Mouse (Mus musculus): ENCODE measurements at regions not wholly inside any gene's neighbourhood (a gene's known extent, or its start where the extent isn't known, plus 50 kb on each side); places are given as distances from the start of the nearest gene placed in this dataset.
A peak's percentile ranks its signal among the peaks of the same experiment; 100 is the strongest.

DNA sequence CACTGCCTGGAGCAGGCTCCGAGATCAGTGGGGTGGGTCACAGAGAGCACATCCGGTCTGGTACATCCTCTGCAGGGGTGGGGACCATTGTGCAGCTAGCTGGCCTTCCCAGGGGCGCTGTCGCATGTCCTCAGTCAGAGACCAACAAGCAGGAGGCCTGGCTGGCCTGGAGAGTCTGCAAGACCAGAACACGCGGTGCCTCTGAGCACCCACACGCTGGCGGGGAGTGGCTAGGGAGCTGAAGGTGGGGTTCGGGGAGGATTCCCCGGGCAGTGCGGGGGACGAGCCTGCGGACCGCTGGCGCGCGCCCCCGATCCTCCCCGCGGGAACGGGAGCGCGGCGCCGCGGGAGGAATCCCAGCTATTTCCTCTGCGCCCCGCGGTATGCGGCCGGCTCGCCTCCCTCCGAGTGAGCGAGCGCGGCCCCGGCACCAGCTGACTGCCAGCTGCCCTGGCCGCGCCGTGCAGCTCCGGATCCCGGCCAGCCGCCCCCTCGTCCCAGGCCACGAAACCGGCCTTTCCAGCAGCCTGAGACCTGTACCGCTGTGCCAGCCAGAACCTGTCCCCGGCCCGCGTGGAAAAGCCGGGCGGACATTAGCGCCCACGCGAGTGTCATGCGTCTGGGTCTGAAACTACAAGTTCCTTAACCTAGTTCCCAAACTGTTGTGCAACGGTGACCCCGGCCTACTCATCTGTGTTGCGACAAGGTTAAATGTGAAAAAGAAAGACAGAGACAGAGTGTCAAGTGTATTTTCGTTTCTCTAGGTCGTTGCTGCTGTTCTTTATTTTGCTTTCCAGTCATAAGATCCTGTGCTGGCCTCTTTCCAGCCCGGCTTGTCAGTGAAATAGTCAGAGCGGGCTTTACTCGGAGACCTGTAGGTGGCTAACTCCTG, 61.2 kb downstream of the Pkdcc start:
- Histone ChIP-seq H3K27me3 (ENCODE audit: control insufficient read depth, insufficient read depth, low read length) (no peaks in the 10 kb centered on the region), H3K36me3 (ENCODE audit: control insufficient read depth, insufficient read depth, low read length) (no peaks in the 10 kb centered on the region), H3K27ac (ENCODE audit: control insufficient read depth, insufficient read depth, low read depth, low read length) (peak overlapping the region; percentile 59; the same call in 1 of the 2 replicates), H3K4me3 (ENCODE audit: control insufficient read depth, low read depth, low read length) (peak overlapping the region; percentile 68), H3K4me1 (ENCODE audit: control insufficient read depth, insufficient read depth, low read length) (peaks cover 20% of the 10 kb centered on the region)
- TF ChIP-seq CTCF (IDR thresholded peaks at IDR 0.05; ENCODE audit: control insufficient read depth, insufficient read depth, insufficient replicate concordance, low read depth, low read length) (no peak), POLR2A (IDR thresholded peaks at IDR 0.05; ENCODE audit: control insufficient read depth, low read depth, low read length) (no peak; the same call in 1 of the 2 replicates)

DNA sequence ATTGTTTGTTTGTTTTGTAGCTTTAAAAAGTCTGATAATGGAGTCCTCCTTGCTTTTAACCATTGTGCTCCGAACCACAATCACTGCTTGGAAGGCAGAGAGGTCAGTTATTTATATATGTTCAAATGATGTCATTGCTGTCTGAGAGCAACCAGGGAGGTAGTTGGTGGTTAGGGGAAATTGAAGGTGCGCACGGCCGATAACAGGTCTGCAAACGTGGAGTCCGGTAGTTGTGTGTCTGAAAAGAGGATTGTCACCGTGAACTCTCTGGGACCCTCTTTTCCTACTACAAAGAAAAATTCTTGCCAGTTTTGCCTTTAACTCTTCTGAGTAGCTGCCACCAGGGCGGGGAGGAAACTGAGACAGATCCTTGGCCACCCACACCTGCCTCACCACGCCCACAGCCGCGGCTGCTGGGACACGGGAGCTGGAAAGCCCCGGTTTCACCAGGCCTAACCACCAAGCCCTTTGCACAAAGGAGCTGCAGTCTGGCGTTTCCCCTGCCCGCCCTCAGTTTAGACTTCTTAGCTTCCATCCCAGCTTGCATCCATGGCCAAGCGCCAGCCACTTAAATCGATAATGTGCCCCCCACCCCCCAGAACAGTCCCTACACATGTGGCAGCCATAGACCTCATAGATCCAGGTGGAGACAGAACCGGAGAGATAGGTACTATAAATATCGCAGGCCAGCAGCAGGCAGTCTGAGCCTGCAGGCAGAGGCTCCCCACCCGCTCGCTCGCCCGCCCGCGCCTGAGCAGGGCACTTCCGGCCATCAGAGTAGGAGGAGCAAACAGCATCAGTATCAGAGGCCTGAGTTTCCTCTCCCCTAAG, 62.2 kb downstream of the Pkdcc start:
- Histone ChIP-seq H3K27me3 (ENCODE audit: control insufficient read depth, insufficient read depth, low read length) (no peaks in the 10 kb centered on the region), H3K27ac (ENCODE audit: control insufficient read depth, insufficient read depth, low read depth, low read length) (no peak overlapping the region; the same call in 1 of the 2 replicates), H3K4me3 (ENCODE audit: control insufficient read depth, low read depth, low read length) (peak overlapping the region; percentile 10), H3K4me1 (ENCODE audit: control insufficient read depth, insufficient read depth, low read length) (peaks cover 20% of the 10 kb centered on the region), H3K36me3 (ENCODE audit: control insufficient read depth, insufficient read depth, low read length) (no peaks in the 10 kb centered on the region)
- TF ChIP-seq POLR2A (IDR thresholded peaks at IDR 0.05; ENCODE audit: control insufficient read depth, low read depth, low read length) (no peak), CTCF (IDR thresholded peaks at IDR 0.05; ENCODE audit: control insufficient read depth, insufficient read depth, insufficient replicate concordance, low read depth, low read length) (no peak)

DNA sequence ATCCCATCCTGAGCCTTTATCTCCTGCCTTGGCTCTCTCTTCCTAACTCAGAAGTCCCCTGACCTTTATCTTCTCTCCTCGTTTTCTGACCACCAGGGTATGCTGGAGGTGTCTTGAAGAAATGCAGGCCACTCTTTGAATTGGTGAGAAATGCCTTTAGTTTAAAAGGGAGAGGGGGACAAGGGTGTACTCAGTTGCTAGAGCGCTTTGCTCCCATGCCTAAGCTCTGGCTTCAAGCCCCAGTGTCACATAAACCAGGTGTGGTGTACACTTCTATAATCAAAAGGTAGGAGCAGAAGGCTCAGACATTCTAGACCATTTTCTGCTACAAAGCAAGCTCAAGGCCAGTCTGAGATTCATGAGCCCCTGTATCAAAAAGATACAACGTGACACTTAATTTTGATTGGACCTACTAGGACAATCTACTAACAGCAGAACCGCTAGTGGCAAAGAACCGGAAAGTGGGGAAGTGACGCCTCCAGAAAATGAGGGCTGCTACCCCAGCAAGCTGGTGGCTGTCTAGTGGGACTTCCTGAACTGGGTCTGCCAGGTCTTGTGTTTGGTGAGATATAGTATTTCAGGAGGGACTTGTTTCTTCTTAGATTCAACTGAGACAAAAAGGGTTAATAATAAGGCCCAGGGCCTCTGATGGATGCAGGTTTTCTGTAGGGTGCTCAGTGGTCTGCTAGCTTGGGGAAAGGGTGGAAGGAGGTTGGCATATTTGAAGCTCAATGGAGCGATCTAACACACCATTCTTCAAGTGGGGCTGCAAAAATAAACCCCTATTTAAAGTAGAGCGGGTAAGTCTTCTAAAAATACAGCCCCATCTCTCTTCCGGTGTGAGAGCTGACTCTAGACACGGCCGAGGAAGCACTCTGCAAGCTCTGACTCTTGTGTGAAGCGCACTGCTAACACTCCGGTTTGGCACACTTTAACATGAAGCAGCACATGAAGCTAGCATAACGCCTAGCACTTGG, 63.1 kb downstream of the Pkdcc start:
- H3K27ac ChIP-seq (ENCODE audit: control insufficient read depth, insufficient read depth, low read depth, low read length): no peak overlapping the region
- no peaks in the 10 kb centered on the region for H3K36me3 ChIP-seq (ENCODE audit: control insufficient read depth, insufficient read depth, low read length)
- H3K4me1 ChIP-seq (ENCODE audit: control insufficient read depth, insufficient read depth, low read length): peaks cover 15% of the 10 kb centered on the region
- no peak overlapping the region for H3K4me3 ChIP-seq (ENCODE audit: control insufficient read depth, low read depth, low read length)
- TF ChIP-seq CTCF (IDR thresholded peaks at IDR 0.05; ENCODE audit: control insufficient read depth, insufficient read depth, insufficient replicate concordance, low read depth, low read length) (no peak), POLR2A (IDR thresholded peaks at IDR 0.05; ENCODE audit: control insufficient read depth, low read depth, low read length) (no peak)
- no peaks in the 10 kb centered on the region for H3K27me3 ChIP-seq (ENCODE audit: control insufficient read depth, insufficient read depth, low read length)

DNA sequence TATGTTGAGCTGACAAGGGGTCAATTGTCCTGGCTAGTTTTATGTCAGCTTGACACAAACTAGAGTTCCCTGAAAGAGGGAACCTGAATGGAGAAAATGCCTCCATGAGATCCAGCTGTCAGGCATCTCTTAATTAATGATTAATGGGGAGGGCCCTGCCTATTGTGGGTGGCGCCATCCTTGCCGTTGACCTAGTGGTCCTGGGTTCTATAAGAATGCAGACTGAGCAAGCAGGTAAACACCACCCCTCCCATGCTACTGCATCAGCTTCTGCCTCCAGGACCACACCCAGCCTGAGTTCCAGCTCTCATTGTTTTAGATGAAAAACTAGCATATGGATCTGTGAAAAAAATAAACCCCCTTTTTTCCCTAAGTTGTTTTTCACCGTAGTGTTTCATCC, 67.4 kb upstream of the Eml4 start:
- H3K27me3 ChIP-seq (ENCODE audit: control insufficient read depth, insufficient read depth, low read length): no peaks in the 10 kb centered on the region
- H3K36me3 ChIP-seq (ENCODE audit: control insufficient read depth, insufficient read depth, low read length): no peaks in the 10 kb centered on the region
- H3K4me3 ChIP-seq (ENCODE audit: control insufficient read depth, low read depth, low read length): no peak overlapping the region
- no peak overlapping the region for H3K27ac ChIP-seq (ENCODE audit: control insufficient read depth, insufficient read depth, low read depth, low read length)
- TF ChIP-seq POLR2A (IDR thresholded peaks at IDR 0.05; ENCODE audit: control insufficient read depth, low read depth, low read length) (no peak), CTCF (IDR thresholded peaks at IDR 0.05; ENCODE audit: control insufficient read depth, insufficient read depth, insufficient replicate concordance, low read depth, low read length) (no peak)
- H3K4me1 ChIP-seq (ENCODE audit: control insufficient read depth, insufficient read depth, low read length): no peaks in the 10 kb centered on the region

DNA sequence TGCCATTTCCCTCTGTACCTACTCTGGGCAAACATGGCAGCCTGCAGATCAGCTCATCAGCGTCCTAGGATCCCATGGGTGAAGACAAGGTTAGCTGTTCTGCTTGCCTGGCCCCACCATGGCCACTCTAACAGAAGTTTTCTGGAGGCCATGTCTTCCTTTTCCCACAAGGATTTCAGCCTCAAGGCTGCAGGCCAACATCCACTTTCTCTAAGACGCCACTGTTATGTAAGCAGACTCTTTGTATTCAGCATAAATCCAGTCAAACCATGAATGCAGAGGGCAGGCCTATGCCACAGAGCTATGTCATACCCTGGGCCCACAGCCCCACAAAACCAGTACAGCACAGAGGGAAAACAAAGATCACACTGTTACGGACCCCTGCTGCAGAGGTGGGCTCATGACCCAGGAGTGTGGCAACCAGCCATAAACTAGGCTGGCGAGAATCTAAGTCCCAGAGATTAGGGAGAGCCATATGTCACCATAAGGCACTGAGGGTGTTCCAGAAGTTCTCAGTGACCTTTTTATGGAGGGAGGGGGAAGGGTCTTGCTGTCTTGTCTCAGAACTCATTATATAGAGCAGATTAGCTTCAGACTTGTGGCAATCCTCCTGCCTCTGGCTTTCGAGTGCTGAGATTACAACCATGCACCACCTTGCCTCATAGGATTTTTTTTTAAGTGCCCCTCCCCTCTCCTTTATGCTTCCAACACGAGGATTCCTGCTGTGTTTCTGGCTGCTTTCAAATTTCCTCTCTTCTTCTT, 63.2 kb upstream of the Eml4 start:
- Histone ChIP-seq H3K4me3 (ENCODE audit: control insufficient read depth, low read depth, low read length) (no peak overlapping the region), H3K36me3 (ENCODE audit: control insufficient read depth, insufficient read depth, low read length) (no peaks in the 10 kb centered on the region), H3K27me3 (ENCODE audit: control insufficient read depth, insufficient read depth, low read length) (no peaks in the 10 kb centered on the region), H3K27ac (ENCODE audit: control insufficient read depth, insufficient read depth, low read depth, low read length) (no peak overlapping the region), H3K4me1 (ENCODE audit: control insufficient read depth, insufficient read depth, low read length) (no peaks in the 10 kb centered on the region)
- TF ChIP-seq CTCF (IDR thresholded peaks at IDR 0.05; ENCODE audit: control insufficient read depth, insufficient read depth, insufficient replicate concordance, low read depth, low read length) (no peak), POLR2A (IDR thresholded peaks at IDR 0.05; ENCODE audit: control insufficient read depth, low read depth, low read length) (no peak)

DNA sequence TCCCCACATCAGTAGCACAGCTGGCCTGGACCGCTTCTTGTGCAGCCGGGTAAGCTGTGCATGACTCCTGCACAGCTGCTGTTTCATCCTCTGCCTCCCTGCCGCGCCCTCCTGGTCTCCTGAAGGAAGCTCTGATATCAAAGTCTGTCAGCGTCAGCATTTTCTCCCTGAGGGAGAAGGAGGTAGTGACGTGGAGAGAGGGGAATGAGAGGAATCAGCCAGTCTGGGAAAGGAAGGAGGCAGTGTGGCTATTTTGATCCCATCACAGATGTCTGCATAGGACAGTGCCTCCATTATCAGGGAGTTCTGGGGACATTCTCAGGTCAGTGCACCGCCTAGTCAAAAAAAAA, 62.6 kb upstream of the Eml4 start:
- Histone ChIP-seq H3K27ac (ENCODE audit: control insufficient read depth, insufficient read depth, low read depth, low read length) (no peak overlapping the region), H3K4me1 (ENCODE audit: control insufficient read depth, insufficient read depth, low read length) (no peaks in the 10 kb centered on the region), H3K4me3 (ENCODE audit: control insufficient read depth, low read depth, low read length) (no peak overlapping the region), H3K36me3 (ENCODE audit: control insufficient read depth, insufficient read depth, low read length) (no peaks in the 10 kb centered on the region), H3K27me3 (ENCODE audit: control insufficient read depth, insufficient read depth, low read length) (no peaks in the 10 kb centered on the region)
- TF ChIP-seq CTCF (IDR thresholded peaks at IDR 0.05; ENCODE audit: control insufficient read depth, insufficient read depth, insufficient replicate concordance, low read depth, low read length) (no peak), POLR2A (IDR thresholded peaks at IDR 0.05; ENCODE audit: control insufficient read depth, low read depth, low read length) (no peak)
